Mouse (Mus musculus) cerebellum, adult 11-12 months (tissue): ENCODE results near the gene Nfasc.

Experiments used
- DNase-seq: peaks from one replicate; pipeline ENCODE4 v3.0.0; 2022

Nfasc gene

DNA sequence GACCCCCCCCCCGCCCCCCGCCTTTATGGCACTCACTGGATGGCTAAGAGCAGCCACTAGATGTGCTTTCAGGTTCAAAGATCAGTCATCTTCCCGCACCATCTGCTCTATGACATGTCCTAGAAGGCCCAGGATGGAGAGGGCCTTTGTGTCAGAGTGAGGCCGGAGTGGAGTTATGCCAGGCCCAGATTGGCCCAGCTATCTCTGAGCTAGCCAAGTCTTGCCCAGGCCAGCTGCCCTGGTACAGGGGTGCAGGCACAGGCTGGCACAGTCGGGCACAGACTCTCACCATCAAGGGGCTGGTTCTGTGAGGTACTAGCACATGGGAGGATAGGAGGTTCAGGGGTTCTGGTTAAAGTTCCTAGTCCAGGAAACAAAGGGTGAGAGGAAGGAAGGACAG lies 203.9 kb downstream of the Nfasc start:
- peak; percentile 95 for DNase-seq

DNA sequence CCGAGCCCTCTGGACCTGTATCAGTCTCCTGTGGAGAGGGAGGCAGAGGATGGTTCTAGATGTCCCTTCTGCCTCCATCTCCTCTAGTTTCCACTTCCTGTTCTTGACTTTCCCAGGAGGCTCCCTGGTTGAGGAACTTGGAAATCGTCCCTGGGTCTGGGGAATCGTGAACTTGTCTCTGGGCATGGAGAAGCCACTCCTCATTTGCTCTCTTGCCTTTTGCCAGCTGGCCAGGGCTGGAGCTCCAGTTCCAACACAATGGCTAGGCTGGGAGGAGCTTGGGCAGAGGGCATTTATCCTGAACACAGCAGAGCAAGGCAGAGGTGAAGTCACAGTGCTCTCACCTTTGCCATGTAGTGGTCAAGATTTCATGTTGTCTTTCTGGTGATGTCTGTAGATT lies 205.2 kb downstream of the Nfasc start:
- no peak for DNase-seq

DNA sequence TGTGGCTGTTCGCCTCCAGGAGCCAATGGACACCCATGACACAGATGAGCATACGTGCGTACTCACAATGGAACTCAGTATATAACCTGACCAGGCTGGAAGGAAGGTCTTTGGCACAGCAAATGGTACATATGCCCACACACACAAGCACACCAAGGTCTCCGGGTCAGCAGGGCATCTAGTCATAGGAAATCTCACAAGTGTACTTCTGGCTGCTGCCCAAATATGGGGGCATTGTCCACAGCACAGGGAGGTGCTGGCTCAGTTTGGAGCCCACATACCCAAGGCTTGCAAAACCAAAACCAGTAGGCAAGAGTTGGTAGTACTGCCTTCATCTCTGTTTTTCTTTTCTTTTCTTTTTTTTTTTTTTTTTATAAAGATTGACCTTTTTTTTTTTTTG lies 206.1 kb downstream of the Nfasc start:
- DNase-seq: no peak

DNA sequence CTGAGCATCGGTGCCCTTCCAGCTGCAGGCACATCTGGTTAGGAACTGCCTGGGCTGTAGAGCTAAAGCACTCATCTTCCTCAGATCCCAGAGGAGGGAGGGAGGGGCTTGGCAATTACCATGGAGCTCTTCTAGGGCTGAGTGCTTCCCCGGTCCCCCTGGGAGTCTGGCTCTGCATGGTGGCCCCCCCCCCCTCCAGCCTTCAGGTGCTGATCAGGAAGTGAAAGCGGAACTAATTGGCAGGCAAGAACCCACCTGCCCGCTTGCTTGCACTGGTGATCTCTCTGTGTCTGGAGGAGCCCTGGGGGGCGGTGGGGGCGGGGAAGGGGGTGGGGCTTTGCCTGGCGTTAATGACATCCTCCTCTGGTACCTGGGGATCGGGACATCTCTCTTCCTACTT lies 207.8 kb downstream of the Nfasc start:
- DNase-seq: no peak

DNA sequence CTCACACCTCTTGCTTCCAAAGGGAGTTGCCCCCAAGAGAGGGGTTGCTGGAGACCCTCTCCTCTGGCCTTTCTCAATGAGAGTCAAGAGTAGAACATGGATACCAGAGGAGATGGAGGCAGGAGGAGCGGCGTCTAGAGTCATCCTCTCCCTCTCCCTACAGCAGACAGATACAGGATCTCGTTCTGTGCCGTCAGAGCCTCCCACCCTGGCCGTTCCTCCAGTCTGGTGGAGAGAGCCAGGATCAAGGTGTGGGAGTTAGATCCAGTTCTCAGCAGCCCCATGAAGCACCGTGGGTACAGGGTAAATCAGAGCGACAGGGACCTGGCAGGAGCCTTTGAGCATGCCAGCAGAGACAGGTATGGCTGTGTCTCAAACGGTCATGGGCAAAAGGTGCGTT lies 209.1 kb downstream of the Nfasc start:
- no peak for DNase-seq

DNA sequence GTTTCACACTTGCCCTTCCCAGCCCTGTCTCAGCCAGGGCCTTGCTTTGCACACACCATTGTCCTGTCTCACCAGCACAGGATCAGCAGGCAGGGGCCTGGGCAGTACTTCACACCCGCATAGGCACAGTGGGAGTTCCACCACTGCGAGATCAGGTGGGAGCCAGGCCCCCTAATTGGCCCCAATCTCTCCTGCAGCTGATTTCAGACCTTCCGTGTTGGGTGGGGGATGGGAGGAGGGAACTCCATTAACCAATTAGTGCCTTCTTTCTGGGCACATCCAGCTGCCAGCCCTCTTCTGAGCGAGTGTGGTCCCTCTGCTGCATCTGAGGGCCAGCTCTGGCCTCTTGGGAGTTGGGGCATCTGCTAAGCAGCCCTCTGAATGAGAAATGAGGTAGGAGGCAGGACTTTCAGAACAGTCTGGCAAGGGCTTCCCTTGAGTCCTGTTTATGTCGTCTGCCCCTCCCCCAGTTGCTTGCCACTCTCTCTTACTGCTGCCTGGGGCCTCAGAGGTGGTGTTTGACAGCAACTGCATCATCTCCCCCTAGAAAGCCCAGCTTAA lies 210.9 kb downstream of the Nfasc start:
- DNase-seq: peak; percentile 51

DNA sequence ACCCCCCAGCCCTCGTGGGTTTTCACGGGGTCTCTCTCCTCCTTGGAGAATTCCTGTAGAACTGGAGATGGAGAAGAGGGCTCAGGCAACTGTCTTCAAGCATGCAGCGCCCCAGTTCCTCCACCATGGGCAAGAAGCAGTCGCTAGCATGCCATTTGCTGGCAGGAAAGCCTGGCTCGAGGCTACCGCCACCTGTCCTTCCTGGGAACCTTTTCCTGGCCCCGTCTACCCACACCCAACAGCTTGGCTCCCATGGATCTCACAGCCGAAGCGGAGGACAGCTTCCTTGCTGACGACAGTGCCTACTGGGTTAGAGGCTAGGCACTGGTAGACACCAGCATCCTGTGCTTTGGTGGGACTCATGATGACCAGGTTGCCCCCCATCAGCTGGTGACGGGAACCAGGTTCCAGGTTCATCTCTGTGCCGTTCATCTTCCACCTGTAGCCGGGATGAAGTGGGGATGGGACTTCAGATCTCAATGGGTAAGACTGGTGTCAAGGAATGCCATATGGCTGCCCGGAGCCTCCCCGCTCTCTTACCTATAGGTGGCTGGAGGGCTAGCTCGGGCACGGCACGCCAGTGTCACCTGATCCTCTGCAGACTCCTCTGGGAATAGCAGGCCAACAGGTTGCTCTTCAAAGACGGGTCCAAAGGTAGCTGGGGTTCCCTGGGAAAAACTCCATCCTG lies 212.8 kb downstream of the Nfasc start:
- peak; percentile 95 for DNase-seq

DNA sequence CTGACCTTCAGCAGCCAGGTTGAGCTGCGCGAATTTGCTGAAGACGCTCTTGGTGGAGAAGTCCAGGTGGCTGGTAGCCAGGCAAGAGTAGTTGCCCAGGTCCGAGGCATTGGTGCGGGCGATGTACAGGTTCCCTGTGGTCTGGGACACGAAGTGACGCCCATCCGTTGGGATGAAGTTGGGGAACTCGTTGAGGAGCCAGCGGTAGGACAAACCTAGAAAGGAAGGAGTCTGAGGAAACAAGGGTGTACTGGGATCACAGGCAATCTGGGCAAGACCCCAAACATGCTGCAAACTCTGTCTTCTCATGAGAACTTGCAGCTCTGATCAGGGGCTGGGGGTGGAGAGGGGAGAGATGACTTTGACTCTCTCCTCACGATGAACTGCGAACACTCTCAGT lies 213.5 kb downstream of the Nfasc start:
- peak; percentile 62 for DNase-seq

DNA sequence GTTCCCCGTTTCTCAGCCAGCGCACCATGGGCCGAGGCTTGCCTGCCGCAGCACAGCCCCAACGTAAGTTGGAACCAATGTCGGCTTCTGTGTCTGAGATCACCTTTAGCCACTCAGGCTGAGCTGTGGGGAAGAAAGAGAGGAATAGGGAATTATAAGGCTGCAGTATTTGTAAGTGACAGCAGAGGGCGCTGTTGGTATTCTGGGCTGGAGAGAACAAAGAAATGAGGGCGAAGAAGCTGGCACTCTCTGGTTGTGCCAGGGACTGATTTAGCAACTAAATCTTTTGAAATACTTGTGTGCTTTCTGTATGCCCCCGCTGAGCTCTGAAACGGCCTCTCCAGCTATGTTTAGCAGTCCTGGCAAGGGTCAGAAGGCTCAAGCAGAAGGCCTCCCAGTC lies 215.8 kb downstream of the Nfasc start:
- DNase-seq: peak; percentile 86

DNA sequence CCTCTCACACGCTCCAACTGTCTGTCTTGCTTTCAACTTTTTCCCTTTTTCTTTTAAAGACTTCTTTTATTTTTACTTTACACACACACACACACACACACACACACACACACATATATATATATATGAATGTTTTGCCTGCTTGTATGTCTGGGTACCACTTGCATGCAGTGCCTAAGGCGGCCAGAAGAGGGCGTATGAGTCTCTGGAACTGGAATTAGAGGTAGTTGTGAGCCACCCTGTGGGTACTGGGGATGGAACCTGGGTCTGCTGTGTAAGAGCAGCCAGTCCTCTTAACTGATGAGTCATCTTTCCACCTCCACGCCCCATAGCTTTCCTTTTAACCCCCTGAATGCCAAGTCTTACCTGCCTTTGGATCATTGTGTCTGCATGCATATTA lies 217.7 kb downstream of the Nfasc start:
- peak; percentile 57 for DNase-seq

DNA sequence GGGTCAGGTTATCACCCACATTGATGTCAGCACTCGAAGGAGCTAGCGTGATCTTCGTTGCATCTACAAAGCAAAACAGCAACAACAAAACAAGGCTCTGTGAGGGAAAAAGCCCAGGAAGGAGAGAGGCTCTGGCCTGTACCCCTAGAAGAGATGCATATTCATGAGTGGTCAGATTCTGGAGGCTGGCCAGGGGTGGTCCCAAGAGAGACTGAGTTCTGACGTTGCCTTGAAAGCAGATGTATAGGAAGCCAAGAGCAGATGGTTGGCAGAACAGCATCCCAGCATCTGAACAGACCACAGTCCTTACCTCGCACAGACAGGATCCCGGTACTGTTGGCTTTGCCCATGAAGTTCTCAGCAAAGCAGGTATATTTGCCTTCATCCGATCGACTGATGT lies 218.5 kb downstream of the Nfasc start:
- peak; percentile 39 for DNase-seq

DNA sequence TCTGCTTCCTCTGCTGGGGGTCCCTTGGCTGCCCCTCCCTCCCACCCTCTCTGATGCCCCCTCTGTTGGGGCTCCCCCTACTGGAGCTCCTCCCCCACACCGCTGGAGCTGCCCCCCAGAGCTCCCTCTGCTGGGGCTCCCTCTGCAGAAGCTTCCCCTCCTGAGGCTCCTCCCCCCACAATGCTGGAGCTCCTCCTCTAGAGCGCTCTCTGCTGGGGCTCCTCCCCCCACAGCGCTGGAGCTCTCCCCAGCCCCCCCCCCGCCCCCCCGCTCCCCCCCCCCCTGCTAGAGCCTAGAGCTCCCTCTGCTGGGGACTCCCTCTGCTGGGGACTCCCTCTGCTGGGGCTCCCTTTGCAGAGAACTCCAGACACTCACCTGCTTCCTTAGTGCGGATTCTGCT lies 220.8 kb downstream of the Nfasc start:
- peak; percentile 58 for DNase-seq

DNA sequence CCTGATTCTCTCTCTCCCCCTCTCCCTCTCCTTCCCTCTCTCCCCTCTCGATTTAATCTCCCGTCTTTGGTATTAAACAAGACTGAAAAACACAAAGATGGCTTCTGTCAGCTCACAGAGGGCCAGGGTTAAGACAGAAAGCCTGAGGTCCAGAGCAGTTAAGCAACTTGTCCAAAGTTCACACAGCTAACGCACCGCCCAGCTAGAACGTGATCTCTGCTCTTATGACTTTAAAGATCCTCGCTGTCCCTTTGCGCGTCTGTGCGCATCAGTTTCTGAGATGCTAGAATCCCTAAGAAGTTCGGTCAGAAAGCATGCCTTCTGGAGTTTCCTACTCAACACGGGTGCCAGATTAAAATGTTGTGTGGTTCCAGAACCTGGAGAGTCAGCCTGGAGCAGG lies 221.9 kb downstream of the Nfasc start:
- peak; percentile 9 for DNase-seq

DNA sequence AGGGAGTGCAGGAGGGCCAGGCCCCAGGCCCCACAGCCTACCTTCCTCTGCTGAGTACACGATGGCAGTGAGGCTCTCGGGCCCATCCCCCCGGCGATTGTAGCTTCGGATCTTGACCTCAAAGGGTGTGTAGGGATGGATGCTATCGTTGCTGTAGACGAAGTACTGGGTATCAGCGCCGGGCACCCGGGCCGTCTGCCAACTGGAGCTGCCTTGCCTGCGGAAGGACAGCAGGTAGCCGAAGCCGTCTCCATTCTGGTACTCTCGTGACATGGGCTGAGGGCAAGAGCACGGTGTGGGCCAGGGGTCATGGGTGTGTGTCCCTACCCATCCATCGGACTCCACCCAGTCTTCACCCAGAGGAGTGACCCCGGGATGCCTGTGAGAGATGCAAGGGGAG lies 223.0 kb downstream of the Nfasc start:
- DNase-seq: peak; percentile 79

DNA sequence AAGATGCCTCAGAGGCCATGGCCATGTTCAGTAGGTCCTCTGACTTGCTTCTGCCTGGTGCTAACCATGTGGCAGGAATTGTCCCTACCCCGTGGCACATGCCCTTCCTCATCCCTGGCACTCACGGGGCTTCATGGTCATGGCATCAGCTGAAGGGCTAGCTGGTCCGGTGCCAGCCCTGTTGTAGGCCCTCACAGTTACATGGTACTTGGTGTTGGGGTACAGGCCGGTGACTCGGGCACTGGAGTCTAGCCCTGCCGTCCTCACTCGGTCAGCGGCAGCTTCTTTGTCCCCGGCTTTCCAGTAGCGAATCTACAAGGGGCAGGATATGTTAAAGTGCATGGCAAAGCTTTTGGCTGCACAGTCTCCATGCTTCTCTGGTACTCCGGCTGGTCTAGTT lies 224.8 kb downstream of the Nfasc start:
- DNase-seq: peak; percentile 49

DNA sequence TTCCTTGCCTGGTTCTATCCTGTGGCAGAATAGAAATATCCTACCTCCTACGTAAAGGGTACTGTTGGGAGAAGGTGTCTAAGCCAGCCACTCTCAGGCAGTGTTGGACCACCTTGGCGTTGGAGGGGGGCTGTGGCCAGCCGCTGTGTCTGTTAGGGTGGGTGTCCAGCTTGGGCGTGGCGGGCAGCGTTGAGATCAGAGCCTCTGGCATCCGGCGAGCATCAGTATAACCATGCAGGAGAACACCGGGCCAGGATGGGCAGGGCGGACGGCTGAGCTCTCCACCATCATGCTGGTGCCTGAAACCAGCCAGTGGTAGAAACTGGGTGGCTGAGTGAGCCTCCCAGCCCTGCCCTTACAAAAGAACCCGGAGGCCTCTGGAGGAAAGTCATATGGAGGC lies 226.3 kb downstream of the Nfasc start:
- peak; percentile 21 for DNase-seq
